In the genomic region with DNA sequence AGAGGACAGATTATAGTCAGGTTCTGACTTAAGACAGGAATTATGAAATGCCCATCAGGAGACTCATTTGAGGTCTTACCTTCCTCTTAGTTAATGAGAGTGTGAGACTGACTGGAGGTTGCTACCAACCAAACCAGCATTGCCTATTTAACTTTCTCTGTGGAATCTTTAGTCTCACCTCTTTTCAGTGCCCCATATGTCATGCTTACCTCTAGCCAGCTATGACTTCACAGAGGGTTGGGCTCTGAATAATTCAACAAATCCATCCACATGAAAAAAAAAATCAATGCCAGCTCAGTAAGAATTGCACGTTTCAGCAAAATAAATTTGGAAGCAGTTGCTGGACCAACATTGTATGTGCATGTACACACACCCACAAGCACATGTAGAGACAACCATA, we compare ENCODE assay signal across 27 mouse cellular contexts.
"Had no signal": no experiment of that assay in that cellular context is flagged by ENCODE, and none has a peak within 500 bp of the region (broad histone marks: within the 10 kb centered on the region; RNA-seq: fewer than 3 reads in every experiment).

No protein-coding gene starts in this region.

- ATAC-seq: hindbrain, embryonic 16.5 days; inflammation-experienced regulatory T-cells, adult 6 months; intestine, embryonic 15.5 days; intestine, postnatal 0 days; liver, embryonic 12.5 days had no signal

- H3K4me2 ChIP-seq: heart, embryonic 12.5 days; hindbrain, embryonic 12.5 days; hindbrain, embryonic 14.5 days; intestine, embryonic 15.5 days; limb, embryonic 13.5 days; limb, embryonic 15.5 days; liver, embryonic 12.5 days had no signal

- H3K36me3 ChIP-seq: heart, embryonic 10.5 days; heart, embryonic 12.5 days; hindbrain, embryonic 10.5 days; hindbrain, embryonic 12.5 days; intestine, embryonic 15.5 days; limb, embryonic 13.5 days; limb, embryonic 15.5 days; liver, embryonic 12.5 days had no signal

- H3K27me3 ChIP-seq: heart, embryonic 12.5 days; hindbrain, embryonic 12.5 days; intestine, embryonic 15.5 days; limb, embryonic 13.5 days; limb, embryonic 15.5 days; liver, embryonic 12.5 days had no signal

- H3K27ac ChIP-seq: gastrocnemius, adult 2 months; heart, embryonic 10.5 days; hindbrain, embryonic 10.5 days; hindbrain, embryonic 12.5 days; hindbrain, embryonic 14.5 days; intestine, embryonic 15.5 days; kidney, postnatal 0 days; limb, embryonic 13.5 days; limb, embryonic 15.5 days; liver, embryonic 12.5 days; liver, embryonic 14.5 days had no signal

- H3K4me1 ChIP-seq: heart, embryonic 10.5 days; heart, embryonic 12.5 days; hindbrain, embryonic 10.5 days; hindbrain, embryonic 12.5 days; intestine, embryonic 15.5 days; limb, embryonic 13.5 days; limb, embryonic 15.5 days; liver, embryonic 12.5 days had no signal

- DNase-seq: gastrocnemius, adult 2 months; gastrocnemius, postnatal 10 days; gastrocnemius, postnatal 25 days; heart, adult 18-20 months; heart, postnatal 10 days; heart, postnatal 4 days; kidney, adult 18-20 months; kidney, adult 8-10 months; kidney, postnatal 14 days; kidney, postnatal 36 days; layer of hippocampus, adult 9-11 months; layer of hippocampus, postnatal 36 days; left cerebral cortex, postnatal 4 days had no signal

- H3K9me3 ChIP-seq: heart, embryonic 10.5 days; heart, embryonic 12.5 days; hindbrain, embryonic 10.5 days; hindbrain, embryonic 12.5 days; intestine, embryonic 15.5 days; limb, embryonic 13.5 days; limb, embryonic 15.5 days; liver, embryonic 12.5 days had no signal

- H3K9ac ChIP-seq: heart, embryonic 12.5 days; hindbrain, embryonic 12.5 days; hindbrain, embryonic 14.5 days; intestine, embryonic 15.5 days; limb, embryonic 13.5 days; limb, embryonic 15.5 days; liver, embryonic 12.5 days; liver, embryonic 14.5 days had no signal

- H3K4me3 ChIP-seq: gastrocnemius, adult 2 months; heart, embryonic 10.5 days; heart, embryonic 12.5 days; hindbrain, embryonic 10.5 days; hindbrain, embryonic 12.5 days; intestine, embryonic 15.5 days; limb, embryonic 13.5 days; limb, embryonic 15.5 days; liver, embryonic 12.5 days had no signal
